Mouse (Mus musculus) Patski (cell line): ENCODE measurements around the gene Avil. TPM values are rescaled to one million over a fixed set of nuclear protein-coding genes. Genes with fewer than 3 reads are reported as not detected.

Experiments used
- ATAC-seq: fragments of 100-300 bp; one replicate; pipeline ENCODE4 v1.8.0; 2021
- CTCF ChIA-PET: fragments of 350-600 bp; sonication (Branson Sonifier 250); formaldehyde crosslinking; loops from one replicate; lab custom pipeline; 2022; ENCODE audit warnings: inconsistent platforms; lab: Charles Lee
- POLR2A ChIA-PET: fragments of 350-600 bp; sonication (Branson Sonifier 250); formaldehyde crosslinking; loops from one replicate; lab custom pipeline; 2022; ENCODE audit warnings: antibody characterized with exemption, inconsistent platforms; lab: Charles Lee
- DNase-seq: peaks from one replicate; pipeline ENCODE4 v3.0.0-alpha.2; 2011; ENCODE audit warnings: low read depth, low spot score
- H3K27me3 ChIP-seq: fragments of 371-371 bp; one replicate; pipeline ENCODE4 v1.5.1; 2021
- CTCF ChIP-seq: fragments of 100-300 bp; IDR thresholded peaks from one replicate; pipeline ENCODE4 v1.5.1; 2021
- in situ Hi-C: fragments of 300-500 bp; cut with MboI; formaldehyde crosslinking; loops from 3 replicates; pipeline ENCODE4 v1.11.1; 2018; ENCODE audit warnings: low pct_unique_long_range_greater_than_20kb, mixed read lengths
- polyA plus RNA-seq: library from polyadenylated mRNA; unstranded; gene quantifications from one replicate; pipeline ENCODE4 v1.2.3, GENCODE M21; 2021

Avil gene
- 0.09 TPM for polyA plus RNA-seq

DNA sequence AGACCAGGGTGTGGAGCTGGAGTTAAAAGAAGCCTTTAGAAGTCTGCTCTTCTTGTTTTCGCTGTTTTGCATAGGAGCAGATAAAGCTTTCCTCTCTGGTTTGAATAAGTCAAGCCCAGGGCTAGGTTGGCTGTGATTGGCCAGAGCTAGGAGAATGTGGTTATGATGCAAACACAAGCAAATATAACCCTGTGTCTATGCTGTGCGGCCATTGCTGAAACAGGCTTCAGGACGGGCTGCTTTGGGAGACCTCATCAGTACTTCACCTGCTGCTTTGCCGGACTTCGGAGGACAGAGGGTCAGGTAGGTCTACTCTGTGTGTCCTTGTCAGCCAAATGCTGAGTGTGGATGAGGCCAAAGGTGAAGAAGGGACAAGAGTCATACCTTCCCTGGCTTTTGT lies at the start of gene Avil:
Gene Avil (plus strand): TSS at position 181 of the 400 bp plus-strand sequence.
- TF ChIP-seq CTCF, result no peak
- DNase-seq (no peak), ATAC-seq (no peak)
- POLR2A ChIA-PET, result interaction anchor here (2.0 kb wide), 1 partner anchor 72 kb away, joined by 7 read pairs; no protein-coding TSS in a partner anchor
- in situ Hi-C loops, result no loop called here
- CTCF ChIA-PET, result interaction anchor here (1.1 to 2.5 kb wide), 2 partner anchors 10 to 82 kb away, joined by 3 to 6 read pairs; no protein-coding TSS in a partner anchor
- no peaks in the 10 kb centered on the region for H3K27me3 ChIP-seq

DNA sequence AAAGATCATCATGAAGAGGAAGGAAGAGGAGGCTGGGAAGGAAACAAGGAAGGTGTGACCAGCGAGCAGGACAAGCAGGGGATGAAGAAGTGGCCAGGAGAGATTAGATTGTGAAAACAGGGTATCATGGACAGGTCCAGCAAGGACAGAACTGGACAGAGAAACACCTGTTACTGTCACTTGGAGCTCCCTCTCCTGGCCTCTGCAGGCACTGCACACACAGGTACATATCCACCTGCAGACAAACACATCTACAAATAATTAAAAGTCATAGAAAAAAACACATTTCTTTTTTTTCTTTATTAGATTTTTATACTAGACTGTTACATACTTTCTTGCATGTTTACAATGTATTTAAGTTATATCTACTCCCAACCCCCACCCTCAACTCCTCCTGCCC lies 48.1 kb upstream of the Avil start:
- in situ Hi-C loops, result no loop called here
- ATAC-seq, result no peak
- CTCF ChIA-PET, result interaction anchor here (0.9 to 2.8 kb wide), 4 partner anchors 9 to 22 kb away, joined by 3 to 12 read pairs (median 8); no protein-coding TSS in a partner anchor

DNA sequence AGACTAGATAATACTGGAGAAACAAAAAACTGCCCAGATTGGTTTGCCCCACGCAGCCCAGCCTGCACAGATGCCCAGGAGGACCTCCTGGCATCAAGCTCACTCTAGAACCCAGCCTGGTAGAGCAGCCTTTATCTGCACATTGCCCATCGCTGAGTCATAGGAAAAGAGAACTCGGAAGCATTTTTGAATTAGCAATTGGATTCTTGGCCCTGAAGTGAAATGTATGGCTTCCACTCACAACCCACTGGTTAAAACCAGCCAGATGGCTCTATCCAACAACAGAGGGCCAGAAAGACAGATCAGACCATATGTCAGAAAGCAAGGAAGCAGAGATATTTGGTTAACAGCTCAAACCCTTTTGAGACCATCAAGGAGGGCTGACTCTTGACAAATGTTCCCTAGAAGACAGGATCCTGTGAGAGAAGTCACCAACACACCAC lies 47.5 kb upstream of the Avil start:
- no peak for DNase-seq
- in situ Hi-C loops, result no loop called here

More for the DNA sequence above, 48.1 kb upstream of the Avil start:
- H3K27me3 ChIP-seq, result no peaks in the 10 kb centered on the region
- POLR2A ChIA-PET, result no interaction called here
- TF ChIP-seq CTCF, result no peak
- DNase-seq, result no peak

GRCm38 (mm10) chr10:126956692-126957358 lies 43.7 kb upstream of the Avil start:
- TF ChIP-seq CTCF, result no peak
- DNase-seq (no peak), ATAC-seq (peak; percentile 15)
- ChIA-PET CTCF (interaction anchor here (1.1 to 1.5 kb wide), 3 partner anchors 12 to 102 kb away, joined by 3 to 8 read pairs (median 5); no protein-coding TSS in a partner anchor), POLR2A (interaction anchor here (0.6 to 1.7 kb wide), 3 partner anchors 9 to 121 kb away, joined by 3 to 5 read pairs (median 4); no protein-coding TSS in a partner anchor)
- no peaks in the 10 kb centered on the region for H3K27me3 ChIP-seq
- in situ Hi-C loops, result no loop called here

More for the DNA sequence above, 47.5 kb upstream of the Avil start:
- no peaks in the 10 kb centered on the region for H3K27me3 ChIP-seq
- no peak for ATAC-seq
- POLR2A ChIA-PET, result no interaction called here
- no peak for TF ChIP-seq CTCF
- CTCF ChIA-PET, result interaction anchor here (0.9 to 2.8 kb wide), 4 partner anchors 10 to 21 kb away, joined by 3 to 12 read pairs (median 8); no protein-coding TSS in a partner anchor

GRCm38 (mm10) chr10:126957359-126958107 lies 43.0 kb upstream of the Avil start:
- CTCF ChIA-PET, result interaction anchor here (1.1 to 1.5 kb wide), 4 partner anchors 12 to 101 kb away, joined by 3 to 8 read pairs (median 4); no protein-coding TSS in a partner anchor

GRCm38 (mm10) chr10:126960496-126960895 lies 40.0 kb upstream of the Avil start:
- DNase-seq, result no peak
- no peak for ATAC-seq
- in situ Hi-C loops, result no loop called here
- ChIA-PET POLR2A (no interaction called here), CTCF (interaction anchor here (1.5 kb wide), 1 partner anchor 30 kb away, joined by 3 read pairs; no protein-coding TSS in a partner anchor)
- TF ChIP-seq CTCF, result no peak
- H3K27me3 ChIP-seq, result no peaks in the 10 kb centered on the region

More at GRCm38 (mm10) chr10:126957359-126958107, 43.0 kb upstream of the Avil start:
- no peak for TF ChIP-seq CTCF
- DNase-seq, result no peak
- peak; percentile 19 for ATAC-seq
- POLR2A ChIA-PET, result interaction anchor here (0.6 to 1.2 kb wide), 2 partner anchors 18 to 26 kb away, joined by 3 read pairs; no protein-coding TSS in a partner anchor
- in situ Hi-C loops, result no loop called here
- no peaks in the 10 kb centered on the region for H3K27me3 ChIP-seq

DNA sequence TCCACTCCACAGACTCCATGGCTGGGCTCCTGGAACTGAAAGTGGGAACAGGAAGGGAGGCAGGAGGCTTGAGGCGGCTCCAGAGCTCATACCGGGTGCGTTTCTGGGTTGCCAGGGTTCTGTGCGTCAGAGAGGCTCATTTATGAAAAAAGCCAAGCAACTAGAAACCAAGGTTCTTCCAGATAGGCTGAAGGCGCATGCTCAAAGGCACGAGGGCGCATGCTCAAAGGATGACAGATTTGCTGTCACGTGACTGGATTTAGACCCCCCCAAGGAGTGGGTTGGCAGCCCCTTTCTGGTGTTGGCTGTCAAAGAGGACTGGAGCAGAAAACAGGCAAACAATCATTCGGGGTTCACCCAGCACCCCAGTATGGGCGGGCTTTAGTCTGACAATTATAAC lies 38.8 kb upstream of the Avil start:
- in situ Hi-C loops, result no loop called here
- POLR2A ChIA-PET, result no interaction called here
- TF ChIP-seq CTCF, result no peak
- no peak for DNase-seq
- ATAC-seq, result no peak
- H3K27me3 ChIP-seq, result no peaks in the 10 kb centered on the region
- CTCF ChIA-PET, result no interaction called here

GRCm38 (mm10) chr10:126962271-126962965 lies 38.1 kb upstream of the Avil start:
- in situ Hi-C loops, result no loop called here
- ATAC-seq (peak; percentile 80), DNase-seq (no peak)
- CTCF ChIA-PET, result interaction anchor here (1.1 to 1.2 kb wide), 2 partner anchors 13 to 16 kb away, joined by 3 read pairs; no protein-coding TSS in a partner anchor
- POLR2A ChIA-PET, result interaction anchor here (1.1 to 1.2 kb wide), 2 partner anchors 15 to 34 kb away, joined by 3 to 5 read pairs; no protein-coding TSS in a partner anchor
- TF ChIP-seq CTCF, result no peak
- H3K27me3 ChIP-seq, result no peaks in the 10 kb centered on the region

DNA sequence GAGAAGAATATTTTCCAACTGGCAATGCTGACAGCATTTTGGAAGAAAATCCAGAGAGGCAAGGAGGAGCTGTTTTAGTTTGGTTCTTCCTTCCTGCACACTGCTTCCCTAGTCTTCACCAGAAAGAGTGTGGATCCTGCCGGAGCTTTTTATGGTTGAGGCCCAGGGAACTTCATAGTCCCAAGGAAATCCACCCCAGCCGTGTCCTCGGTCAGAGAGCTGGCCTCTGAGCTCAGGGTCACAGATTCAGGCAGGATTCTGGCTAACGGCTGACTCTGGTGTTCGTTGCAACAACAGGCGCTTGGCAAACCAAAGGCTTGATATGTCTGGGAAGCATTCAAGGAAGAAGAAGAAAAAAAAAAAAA lies 37.6 kb upstream of the Avil start:
- in situ Hi-C loops, result no loop called here
- H3K27me3 ChIP-seq, result no peaks in the 10 kb centered on the region
- ChIA-PET POLR2A (interaction anchor here (1.1 to 1.2 kb wide), 2 partner anchors 15 to 35 kb away, joined by 3 to 5 read pairs; no protein-coding TSS in a partner anchor), CTCF (interaction anchor here (1.1 to 1.2 kb wide), 2 partner anchors 13 to 16 kb away, joined by 3 read pairs; no protein-coding TSS in a partner anchor)
- TF ChIP-seq CTCF, result no peak
- DNase-seq, result no peak
- ATAC-seq, result no peak
